Mouse (Mus musculus) mature B cell (primary cell): ENCODE measurements around the gene Rnf31.

ENCODE experiments used
- in situ Hi-C: fragments of 300-500 bp; cut with MboI; formaldehyde crosslinking; loops from 2 replicates; pipeline ENCODE4 v1.14.3; 2019

Gene Rnf31

DNA sequence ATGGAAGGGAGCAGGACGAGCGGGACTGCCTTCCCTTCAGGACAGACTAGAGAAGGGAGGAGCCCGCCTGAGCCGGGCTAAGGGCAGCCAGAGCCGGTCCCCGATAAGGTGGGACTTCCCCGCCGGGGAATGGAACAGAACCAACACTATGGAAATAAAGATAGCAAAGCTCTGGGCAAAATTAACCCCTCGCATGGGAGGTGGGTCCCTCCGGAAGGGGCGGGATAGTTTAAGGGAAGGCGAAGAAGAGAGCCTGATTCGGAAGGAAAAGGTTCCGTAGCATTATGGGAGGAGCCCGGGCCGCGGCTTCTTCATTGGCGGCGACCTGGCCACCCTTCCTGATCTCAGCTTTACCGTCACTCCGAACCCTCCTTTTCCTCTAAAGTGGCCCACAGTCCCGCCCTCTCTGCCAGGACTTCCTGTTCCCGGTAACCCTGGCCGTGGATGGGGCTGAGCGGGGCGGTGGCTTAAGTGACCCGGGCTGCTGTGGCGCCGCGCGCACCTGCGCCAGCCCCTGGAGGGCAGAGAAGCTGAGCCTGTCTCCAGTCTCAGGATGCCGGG, at the start of gene Rnf31:
TSS of gene Rnf31 (plus strand) at position 378 of the 561 bp plus-strand sequence.
- in situ Hi-C loops: no loop called here

DNA sequence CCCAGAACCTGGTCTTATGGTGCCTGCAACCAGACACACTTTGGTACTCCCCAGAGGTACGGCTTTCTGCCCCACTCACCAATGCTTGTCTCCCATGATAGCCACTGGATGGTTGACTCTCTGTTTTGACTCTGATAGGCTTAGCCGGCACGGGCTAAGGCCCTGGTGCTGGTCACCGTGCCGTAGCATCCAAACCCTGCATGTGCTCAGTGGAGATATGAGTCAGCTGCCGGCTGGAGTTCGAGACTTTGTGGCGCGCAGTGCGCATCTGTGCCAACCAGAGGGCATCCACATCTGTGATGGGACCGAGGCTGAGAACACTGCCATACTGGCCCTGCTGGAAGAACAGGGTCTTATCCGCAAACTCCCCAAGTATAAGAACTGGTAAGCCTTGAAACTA, 49.2 kb upstream of the Rnf31 start:
- in situ Hi-C loops: no loop called here

DNA sequence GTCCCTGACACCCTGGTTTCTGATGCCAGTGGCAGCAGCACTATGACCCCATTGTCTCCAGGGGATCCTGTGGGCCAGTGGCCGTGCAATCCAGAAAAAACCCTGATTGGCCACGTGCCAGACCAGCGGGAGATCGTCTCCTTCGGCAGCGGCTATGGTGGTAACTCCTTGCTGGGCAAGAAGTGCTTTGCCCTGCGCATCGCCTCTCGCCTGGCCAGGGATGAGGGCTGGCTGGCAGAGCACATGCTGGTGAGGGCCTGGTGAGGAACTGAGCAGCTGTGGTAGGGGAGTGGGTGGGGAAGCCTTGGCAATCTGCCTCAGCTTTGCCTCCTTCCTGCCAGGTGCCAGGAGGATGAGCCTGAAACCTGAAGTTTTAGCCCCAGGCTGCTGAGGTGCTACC, 47.2 kb upstream of the Rnf31 start:
- in situ Hi-C loops: no loop called here

DNA sequence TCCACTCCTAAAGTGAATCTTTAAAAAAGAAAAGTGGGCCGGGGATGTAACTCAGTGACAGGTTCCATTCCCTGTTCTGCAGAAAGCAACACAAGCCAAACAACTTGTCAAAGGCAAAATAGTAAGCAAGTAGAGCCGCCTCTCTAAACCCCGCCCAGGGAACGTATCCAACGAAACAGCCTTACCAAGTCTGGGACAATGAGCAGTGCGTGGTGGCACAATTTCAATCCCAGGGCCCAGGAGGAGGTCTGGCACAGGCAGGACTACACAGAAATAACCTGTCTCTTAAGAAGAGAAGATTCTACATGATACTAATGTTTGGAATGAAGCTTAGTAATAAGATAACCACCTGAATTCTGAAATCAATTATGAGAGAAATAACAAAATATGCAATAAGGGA, 41.3 kb upstream of the Rnf31 start:
- in situ Hi-C loops: no loop called here

DNA sequence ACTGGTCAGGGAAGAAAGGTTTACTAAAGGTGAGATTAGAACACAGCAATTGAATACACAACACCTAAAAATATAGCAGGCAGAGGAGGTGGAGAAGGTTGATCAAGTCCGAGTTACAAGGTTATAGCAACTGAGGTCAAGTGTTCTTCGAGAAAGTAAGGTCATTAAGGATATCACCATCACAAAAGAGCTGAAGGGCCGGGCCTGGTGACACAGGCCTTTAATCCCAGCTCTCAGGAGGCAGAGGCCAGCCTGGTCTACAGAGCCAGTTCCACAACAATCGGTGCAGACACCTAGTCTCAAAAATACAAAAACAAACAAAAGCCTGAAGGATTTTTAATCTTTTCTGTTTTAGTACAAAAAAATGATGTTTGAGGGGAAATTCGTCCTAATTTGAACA, 40.2 kb upstream of the Rnf31 start:
- in situ Hi-C loops: no loop called here

DNA sequence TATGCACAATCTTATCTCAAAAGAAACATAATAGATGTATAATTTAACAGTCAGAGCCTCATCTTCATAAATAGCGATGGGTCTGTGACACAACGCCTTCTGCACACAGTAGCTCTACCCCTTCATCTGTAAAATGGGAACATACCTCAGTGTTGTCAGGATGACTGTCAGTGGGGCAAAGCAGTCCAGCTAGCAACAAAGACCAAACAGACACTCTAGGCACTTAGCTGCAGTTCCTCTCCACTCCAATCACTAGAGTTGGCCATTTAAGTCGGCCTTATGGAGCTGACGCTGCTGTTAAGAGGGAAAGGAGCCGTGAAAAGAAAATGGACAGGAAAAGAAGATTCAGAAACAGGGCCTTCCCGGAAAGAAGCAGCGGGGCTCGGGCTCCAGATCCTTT, 39.7 kb upstream of the Rnf31 start:
- in situ Hi-C loops: no loop called here

DNA sequence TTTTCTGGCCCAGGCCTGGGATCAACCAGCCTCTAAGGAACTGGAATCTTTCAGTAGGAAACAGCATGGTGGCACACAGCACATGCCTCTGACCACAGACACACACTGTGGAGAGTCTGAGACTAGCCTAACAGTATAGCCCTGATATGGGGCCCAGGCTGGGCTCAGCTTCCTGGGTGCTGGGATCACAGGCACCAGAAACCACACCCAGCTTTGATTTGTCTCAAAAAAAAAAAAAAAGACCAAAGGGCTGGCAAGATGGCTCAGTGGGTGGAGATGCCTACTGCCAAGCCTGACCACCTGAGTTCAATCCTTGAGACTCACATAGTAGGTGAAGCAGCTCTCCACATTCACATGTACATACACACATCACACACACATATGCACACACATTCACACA, 36.9 kb upstream of the Rnf31 start:
- in situ Hi-C loops: no loop called here

DNA sequence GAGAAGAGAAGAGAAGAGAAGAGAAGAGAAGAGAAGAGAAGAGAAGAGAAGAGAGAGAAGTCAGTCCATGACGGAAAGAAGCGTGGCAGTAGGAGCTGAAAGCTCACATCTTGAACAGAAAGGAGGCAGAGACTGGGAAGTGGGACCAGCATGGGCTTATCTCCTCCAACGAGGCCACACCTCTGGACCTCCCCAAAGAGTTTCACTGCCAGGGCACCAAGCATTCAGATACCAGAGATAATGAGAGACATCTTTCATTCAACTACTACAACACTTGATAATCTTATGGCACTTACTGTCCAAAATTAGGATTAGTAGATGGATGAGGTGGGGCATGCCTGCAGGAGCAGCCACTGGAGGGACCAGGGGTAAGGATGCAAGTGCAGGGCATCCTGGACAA, 35.7 kb upstream of the Rnf31 start:
- in situ Hi-C loops: no loop called here

DNA sequence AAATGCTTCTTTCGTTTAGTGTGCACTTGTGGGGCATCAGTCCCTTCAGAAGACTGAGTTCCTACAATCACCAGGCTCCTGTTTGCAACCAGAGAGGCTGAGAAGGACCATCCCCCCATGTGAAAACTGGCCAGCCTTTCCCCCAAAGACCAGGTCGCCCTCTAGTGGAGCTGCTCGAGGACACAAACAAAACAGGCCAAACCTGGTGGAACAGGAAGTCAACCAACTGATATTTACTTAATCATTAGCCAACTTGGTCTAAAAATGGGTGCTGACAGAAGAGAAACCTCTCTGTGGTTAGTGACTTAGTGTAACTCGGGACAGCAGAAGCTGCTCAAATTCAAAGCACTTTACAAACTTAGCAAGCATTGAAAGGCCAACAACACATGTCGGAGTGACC, 34.5 kb upstream of the Rnf31 start:
- in situ Hi-C loops: no loop called here

DNA sequence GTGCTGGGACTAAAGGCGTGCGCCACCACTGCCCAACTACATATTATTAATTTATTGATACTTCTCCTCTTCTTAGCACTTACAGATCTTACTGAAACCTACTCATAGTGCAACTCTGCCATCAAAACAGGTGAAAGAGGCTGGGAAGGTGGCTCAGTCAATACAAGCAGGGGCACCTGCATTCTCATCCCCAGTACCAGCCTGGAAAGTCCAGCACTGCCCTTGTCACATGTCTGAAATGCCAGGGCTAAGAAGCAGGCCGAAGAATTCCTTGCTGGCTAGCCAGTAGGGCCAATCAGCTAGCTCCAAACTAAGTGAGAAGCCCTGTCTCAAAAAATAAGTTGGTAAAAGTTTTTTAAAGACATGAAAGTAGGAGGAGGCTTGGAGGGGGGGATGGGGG, 33.9 kb upstream of the Rnf31 start:
- in situ Hi-C loops: no loop called here

DNA sequence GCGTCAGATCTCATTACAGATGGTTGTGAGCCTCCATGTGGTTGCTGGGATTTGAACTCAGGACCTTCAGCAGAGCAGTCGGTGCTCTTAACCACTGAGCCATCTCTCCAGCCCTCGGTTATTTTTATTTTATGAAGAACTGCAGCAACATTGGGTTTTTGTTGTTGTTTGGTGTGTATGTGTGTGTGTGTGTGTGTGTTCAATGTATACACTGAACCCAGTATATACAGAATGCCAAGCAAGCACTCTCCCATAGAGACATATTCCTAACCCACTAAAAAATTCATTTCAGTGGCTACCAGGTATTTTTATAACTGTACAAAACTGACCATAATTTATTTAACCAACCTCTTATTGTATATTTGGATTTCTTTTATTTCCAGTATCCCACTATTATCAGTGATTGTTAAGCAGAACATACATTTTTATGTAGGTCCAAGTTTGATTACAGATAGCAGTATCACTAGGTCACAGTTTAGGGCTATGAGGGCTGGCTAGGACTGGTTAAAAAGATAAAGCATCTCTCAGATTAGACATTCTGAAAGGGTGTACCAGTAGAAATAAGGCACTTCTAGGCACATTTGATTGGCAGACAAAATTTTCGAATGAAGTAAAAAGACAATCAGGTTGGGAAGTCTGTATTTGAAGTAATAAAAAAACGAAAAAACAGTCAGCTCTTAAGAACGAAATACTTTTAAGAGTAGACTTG, 32.6 kb upstream of the Rnf31 start:
- in situ Hi-C loops: no loop called here

DNA sequence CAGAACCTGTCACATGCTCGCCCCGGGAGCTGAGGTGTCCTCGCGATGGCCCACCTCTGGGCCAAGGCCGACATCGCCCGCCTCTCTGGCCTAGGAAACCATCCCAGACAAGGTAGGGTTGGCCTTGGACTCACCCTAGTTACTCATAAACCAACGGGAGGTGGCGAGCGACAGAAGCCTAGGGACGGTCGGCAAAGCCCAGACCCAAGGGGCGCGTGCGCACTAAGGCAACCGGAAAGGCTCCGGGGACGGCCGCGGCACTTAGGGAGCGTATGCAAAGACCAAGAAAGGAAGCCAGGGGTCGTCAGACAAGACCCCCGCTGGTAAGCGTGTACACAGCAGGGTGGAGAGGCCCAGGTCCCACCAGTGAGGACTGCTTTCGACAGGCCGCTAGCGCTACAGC, 31.7 kb upstream of the Rnf31 start, which contains the start of gene Dcaf11:
TSS of gene Dcaf11 (plus strand) at position 208 of the 403 bp plus-strand sequence.
- in situ Hi-C loops: no loop called here

DNA sequence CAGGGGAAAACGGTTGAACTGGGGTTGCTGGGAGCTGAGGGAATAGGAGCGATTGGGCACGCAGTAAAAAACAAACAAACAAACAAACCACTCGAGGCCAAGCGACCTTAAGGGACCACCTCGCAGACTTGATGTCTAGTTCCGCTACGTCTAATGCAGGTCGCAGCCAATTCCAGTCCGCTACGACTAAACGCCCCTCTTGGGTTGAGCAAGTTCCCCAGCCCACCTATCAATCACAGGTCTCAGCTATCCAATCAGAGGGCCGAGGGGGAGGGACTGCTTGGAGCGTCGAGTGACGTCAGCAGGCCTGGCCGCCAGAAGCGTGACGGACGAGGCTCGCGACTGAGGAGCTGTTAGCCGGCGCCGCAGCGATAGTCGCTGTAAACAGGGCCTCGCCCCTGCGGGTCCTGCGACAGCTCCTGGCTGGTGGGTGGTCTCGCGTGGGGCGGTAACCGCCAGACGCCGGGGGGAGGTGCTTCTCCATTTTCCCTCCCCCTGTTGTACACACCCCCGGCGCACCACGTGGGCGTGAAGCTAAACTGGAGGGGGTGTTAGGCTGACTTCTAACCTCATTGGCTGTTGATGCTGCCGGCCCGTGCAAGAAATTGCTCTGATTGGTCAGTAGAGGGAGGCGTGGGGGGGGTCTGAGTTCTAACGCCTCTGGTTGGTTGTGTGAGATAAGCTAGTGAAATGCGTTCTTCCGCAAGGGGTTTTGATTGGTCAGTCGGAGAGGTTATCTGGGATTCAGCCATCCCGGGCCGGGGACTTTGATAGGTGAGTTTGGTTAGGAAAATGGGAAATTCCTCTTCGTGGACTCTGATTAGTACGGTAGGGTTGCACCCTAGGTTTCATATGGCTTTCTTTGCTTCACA, 31.1 kb upstream of the Rnf31 start, which contains the start of gene A730061H03Rik:
TSS of gene A730061H03Rik (minus strand) at position 205 of the 872 bp plus-strand sequence.
- in situ Hi-C loops: no loop called here

DNA sequence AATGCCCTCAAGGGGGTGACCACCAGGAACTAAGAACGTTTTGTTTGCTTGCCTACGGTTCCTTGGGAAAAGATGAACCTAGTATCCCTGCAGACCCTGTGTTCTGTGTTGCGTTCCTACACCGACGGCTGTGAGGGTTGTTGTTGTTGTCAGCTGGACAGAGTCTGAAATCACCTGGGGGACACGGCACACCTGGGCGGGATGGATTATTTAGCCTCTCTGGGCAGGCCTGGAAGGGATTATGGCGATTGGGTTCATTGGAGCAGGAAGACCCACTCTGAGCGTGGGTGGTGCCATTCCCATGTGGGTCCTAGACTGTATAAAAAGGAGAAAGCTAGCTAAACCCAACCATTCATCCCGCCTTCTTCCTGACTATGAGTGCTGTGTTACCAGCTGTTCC, 29.6 kb upstream of the Rnf31 start:
- in situ Hi-C loops: no loop called here

DNA sequence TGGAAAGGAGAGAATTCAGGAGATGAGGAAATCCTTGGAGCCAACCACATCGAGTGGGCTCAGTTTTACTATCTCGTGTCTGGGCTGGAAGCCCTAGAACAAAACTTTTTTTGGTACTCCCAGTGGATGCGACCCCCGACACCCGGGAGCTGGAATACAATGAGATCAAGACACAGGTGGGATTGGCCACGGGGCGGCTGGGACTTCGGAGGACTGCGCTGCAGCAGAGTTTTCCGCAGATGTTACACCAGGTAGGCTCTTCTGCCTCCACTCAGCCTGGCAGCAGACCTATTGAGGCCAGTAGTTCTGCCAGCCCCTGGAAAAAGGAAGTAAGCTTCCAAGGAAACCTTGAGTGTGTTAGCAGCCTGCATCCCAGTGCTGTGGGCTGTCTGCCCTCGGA, 28.3 kb upstream of the Rnf31 start:
- in situ Hi-C loops: no loop called here

DNA sequence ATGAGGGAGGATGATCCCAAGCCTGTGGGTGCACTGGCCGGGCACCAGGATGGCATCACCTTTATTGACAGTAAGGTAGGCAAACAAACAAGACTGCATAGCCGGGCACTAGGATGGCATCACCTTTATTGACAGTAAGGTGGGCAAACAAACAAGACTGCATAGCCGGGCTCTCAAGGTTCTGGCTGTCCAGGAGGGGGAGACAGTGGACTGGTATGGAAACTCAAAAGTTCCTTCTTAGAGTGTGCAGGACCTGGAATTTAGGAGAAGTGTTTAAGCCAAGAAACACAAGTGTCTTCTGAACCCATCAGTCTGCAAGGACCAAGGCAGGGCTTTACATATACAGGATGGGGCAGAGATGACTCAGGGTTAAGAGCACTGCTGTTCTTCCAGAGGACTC, 25.8 kb upstream of the Rnf31 start:
- in situ Hi-C loops: no loop called here

DNA sequence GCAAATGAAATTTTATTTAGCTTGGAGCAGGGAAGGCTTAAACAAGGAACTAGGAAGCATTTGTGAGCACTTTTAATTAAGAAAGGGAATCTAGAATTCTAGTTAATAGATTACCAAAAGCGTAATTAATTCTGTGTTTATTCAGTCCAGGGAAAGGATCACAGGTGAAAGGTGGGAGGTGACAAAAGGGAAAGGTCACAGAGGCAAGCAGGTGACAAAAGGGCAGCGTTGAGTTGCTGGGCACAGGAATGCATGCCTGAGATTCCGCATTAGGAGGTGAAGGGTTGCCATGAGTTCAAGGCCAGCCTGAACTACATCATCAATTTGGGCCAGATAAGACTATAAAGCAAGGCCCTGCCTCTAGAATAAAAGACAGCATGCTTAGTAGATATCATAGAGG, 24.0 kb upstream of the Rnf31 start:
- in situ Hi-C loops: no loop called here

DNA sequence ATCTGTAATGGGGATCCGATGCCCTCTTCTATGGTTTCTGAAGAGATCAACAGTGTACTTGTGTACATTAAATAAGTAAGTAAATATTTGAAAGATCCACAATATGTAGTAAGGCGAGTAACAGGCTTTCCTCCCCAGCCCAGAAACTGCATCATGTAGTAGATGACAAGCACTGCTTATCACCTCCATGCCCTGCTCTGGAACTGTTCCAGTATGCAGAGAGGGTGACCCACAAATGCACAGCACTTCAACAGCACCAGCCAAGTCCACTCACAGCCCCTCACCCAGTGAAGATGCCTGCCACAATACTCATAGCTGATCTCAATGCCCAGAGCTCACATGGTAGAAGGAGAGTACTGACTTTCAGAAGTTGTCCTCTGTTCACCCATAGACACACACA, 20.9 kb upstream of the Rnf31 start:
- in situ Hi-C loops: no loop called here

DNA sequence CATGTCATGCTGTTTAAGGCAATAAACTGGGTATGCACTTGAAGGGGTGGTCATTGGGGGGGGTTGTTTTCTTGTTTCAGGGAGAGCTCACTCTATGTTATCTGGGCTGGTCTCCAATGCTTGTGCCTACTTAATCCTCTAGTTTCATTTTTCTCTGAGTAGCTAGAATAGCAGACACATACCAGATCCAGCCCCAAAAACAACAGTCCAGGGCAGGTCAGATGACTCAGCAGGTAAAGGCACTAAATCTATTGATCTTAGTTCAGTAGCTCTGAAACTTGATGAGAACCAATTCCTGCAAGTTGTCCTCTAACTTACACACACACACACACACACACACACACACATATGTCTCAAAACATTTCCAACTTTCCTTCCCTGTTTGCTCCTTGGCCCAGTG, 19.7 kb upstream of the Rnf31 start:
- in situ Hi-C loops: no loop called here

DNA sequence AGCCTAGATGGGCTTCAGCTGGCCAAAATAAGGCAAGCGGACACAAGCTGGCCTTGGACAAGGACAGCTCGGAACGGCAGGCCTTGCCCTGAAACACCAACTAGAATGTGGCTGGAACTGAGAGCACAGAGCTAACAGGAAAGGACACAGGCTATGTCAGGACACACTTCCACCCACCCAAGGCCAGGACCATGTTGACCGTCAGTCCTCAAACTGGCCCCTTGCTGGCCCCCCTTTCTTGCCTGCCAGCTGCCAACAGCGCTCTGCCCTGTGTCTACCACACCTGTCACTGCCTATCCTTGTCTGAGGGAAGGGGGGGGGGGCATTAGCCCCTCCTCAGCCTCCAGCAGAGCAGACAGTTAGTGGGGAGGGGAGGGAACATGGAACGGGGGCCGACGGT, 16.2 kb upstream of the Rnf31 start, which contains the start of gene Fitm1:
TSS of gene Fitm1 (plus strand) at position 316 of the 400 bp plus-strand sequence.
- in situ Hi-C loops: no loop called here

DNA sequence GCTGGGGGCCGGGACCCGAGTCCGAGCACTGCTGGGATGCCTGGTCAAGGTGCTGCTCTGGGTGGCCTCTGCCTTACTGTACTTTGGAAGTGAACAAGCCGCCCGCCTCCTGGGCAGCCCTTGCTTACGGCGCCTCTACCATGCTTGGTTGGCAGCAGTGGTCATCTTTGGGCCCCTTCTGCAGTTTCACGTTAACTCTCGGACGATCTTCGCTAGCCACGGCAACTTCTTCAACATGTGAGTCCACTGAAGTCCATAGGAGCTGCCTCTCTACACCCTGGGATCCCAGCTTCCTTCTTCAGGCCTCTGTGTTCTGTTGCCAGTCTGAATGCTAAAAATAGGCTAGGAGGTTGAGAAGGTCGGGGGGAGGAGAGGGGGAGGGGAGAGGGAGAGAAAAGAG, 15.8 kb upstream of the Rnf31 start:
- in situ Hi-C loops: no loop called here

DNA sequence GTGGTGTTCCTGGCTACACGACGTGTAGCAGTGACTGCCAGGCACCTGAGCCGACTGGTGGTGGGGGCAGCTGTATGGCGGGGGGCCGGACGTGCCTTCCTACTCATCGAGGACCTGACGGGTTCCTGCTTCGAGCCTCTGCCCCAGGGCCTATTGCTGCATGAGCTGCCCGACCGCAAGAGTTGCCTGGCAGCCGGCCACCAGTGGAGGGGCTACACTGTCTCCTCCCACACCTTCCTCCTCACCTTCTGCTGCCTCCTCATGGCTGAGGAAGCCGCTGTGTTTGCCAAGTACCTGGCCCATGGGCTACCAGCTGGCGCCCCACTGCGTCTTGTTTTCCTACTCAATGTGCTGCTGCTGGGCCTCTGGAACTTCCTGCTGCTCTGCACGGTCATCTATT, 15.1 kb upstream of the Rnf31 start:
- in situ Hi-C loops: no loop called here
